Mouse (Mus musculus) adrenal gland, adult 8-10 months (tissue): ENCODE measurements at regions not wholly inside any gene's neighbourhood (a gene's known extent, or its start where the extent isn't known, plus 50 kb on each side); places are given as distances from the start of the nearest gene placed in this dataset.

Source experiments
- DNase-seq: peaks from one replicate; pipeline ENCODE4 v3.0.0; 2022

- DNase-seq = peak; percentile 46
Measured at GRCm38 (mm10) chr14:105779349-105779748, 117.3 kb downstream of the Spry2 start.

- DNase-seq = no peak
Measured at GRCm38 (mm10) chr14:105773674-105774073, 122.9 kb downstream of the Spry2 start.

GRCm38 (mm10) chr14:105767100-105767499 is 129.5 kb downstream of the Spry2 start:
- DNase-seq = no peak

GRCm38 (mm10) chr14:105752509-105753375 is 143.9 kb downstream of the Spry2 start:
- DNase-seq = no peak

- no peak for DNase-seq
Measured at GRCm38 (mm10) chr14:105751762-105752161, 144.9 kb downstream of the Spry2 start.

GRCm38 (mm10) chr14:105744578-105744977 is 152.0 kb downstream of the Spry2 start:
- DNase-seq = no peak

- no peak for DNase-seq
Measured at GRCm38 (mm10) chr14:105744125-105744524, 152.5 kb downstream of the Spry2 start.

GRCm38 (mm10) chr14:105740889-105741288 is 155.7 kb downstream of the Spry2 start:
- DNase-seq = peak; percentile 49

- no peak for DNase-seq
Measured at GRCm38 (mm10) chr14:105738568-105738967, 158.1 kb downstream of the Spry2 start.

- DNase-seq = no peak
Measured at GRCm38 (mm10) chr14:105736352-105736751, 160.3 kb downstream of the Spry2 start.

- DNase-seq = no peak
Measured at GRCm38 (mm10) chr14:105734291-105734690, 162.3 kb downstream of the Spry2 start.

- no peak for DNase-seq
Measured at GRCm38 (mm10) chr14:105733013-105733728, 163.4 kb downstream of the Spry2 start.

GRCm38 (mm10) chr14:105732221-105733012 is 164.2 kb downstream of the Spry2 start:
- DNase-seq = peak; percentile 76

- DNase-seq = no peak
Measured at GRCm38 (mm10) chr14:105730786-105731185, 165.8 kb downstream of the Spry2 start.

- no peak for DNase-seq
Measured at GRCm38 (mm10) chr14:105728841-105729240, 167.8 kb downstream of the Spry2 start.

- no peak for DNase-seq
Measured at GRCm38 (mm10) chr14:105725741-105726140, 170.9 kb downstream of the Spry2 start.

GRCm38 (mm10) chr14:105722923-105723322 is 173.7 kb downstream of the Spry2 start:
- no peak for DNase-seq

- no peak for DNase-seq
Measured at GRCm38 (mm10) chr14:105721576-105721975, 175.0 kb downstream of the Spry2 start.

GRCm38 (mm10) chr14:105720816-105721510 is 175.7 kb downstream of the Spry2 start:
- no peak for DNase-seq

- no peak for DNase-seq
Measured at GRCm38 (mm10) chr14:105718676-105719441, 177.8 kb downstream of the Spry2 start.

GRCm38 (mm10) chr14:105717821-105718220 is 178.8 kb downstream of the Spry2 start:
- DNase-seq = no peak
